Mouse (Mus musculus) cerebellum, adult 2 months (tissue): ENCODE results near the gene Tmem179b. TPM values are rescaled to one million over a fixed set of nuclear protein-coding genes. Genes with fewer than 3 reads are reported as not detected.

Experiments used
- DNase-seq, 2 experiments: peaks; one replicate each; pipeline ENCODE4 v3.0.0; 2021
- H3K27ac ChIP-seq: fragments of 200-500 bp; 2 replicates; pipeline ENCODE4 v1.5.1; 2012; ENCODE audit warnings: low read length, control low read depth, inconsistent platforms; ENCODE audit not compliant: insufficient read depth
- H3K27me3 ChIP-seq: fragments of 200-500 bp; 2 replicates; pipeline ENCODE4 v1.6.1; 2012; ENCODE audit warnings: inconsistent platforms, mild to moderate bottlenecking, low read length, moderate library complexity; ENCODE audit not compliant: control insufficient read depth, insufficient read depth
- H3K4me1 ChIP-seq: fragments of 200-500 bp; 2 replicates; pipeline ENCODE4 v1.6.1; 2011; ENCODE audit warnings: low read length; ENCODE audit not compliant: control insufficient read depth, insufficient read depth
- H3K4me3 ChIP-seq: fragments of 200-500 bp; replicated peaks from 2 replicates; pipeline ENCODE3; 2011; ENCODE audit warnings: mild to moderate bottlenecking, low read depth, low read length, control low read depth; ENCODE audit not compliant: insufficient read depth
- CTCF ChIP-seq: fragments of 200-500 bp; IDR thresholded peaks from 2 replicates; pipeline ENCODE4 v1.5.1; 2011; ENCODE audit warnings: low read depth, mild to moderate bottlenecking, control low read depth, low read length, moderate library complexity, borderline replicate concordance; ENCODE audit not compliant: insufficient read depth
- POLR2A ChIP-seq: fragments of 200-500 bp; IDR thresholded peaks from 2 replicates; pipeline ENCODE4 v1.6.1; 2011; ENCODE audit warnings: low read length, control low read depth, borderline replicate concordance; ENCODE audit not compliant: insufficient read depth
- WGBS: fragments of 180-500 bp; shearing (Covaris S2); methylation state at CpG from one replicate; pipeline ENCODE4 v1.1.7; 2018; 5-methylcytosine and 5-hydroxymethylcytosine counted together
- polyA plus RNA-seq: library from polyadenylated mRNA; depleted of rRNA; stranded (reverse); fragments of >200 nt; gene quantifications from 2 replicates; pipeline ENCODE4 v1.2.3, GENCODE M21; 2012; rRNA removed

The Tmem179b gene
- polyA plus RNA-seq, 1 experiment: 15.9 TPM

- TF ChIP-seq CTCF (no peak), POLR2A (no peak)
- no peak overlapping the region for H3K27ac ChIP-seq
- no peak for DNase-seq
- 40% methylated on average over 4 of the region's 4 CpGs for WGBS
- no peak overlapping the region for H3K4me3 ChIP-seq
- no peaks in the 10 kb centered on the region for H3K27me3 ChIP-seq
- H3K4me1 ChIP-seq: peaks cover 10% of the 10 kb centered on the region
Observed at GRCm38 (mm10) chr19:8725081-8725613, 49.1 kb downstream of the Tmem179b start.

DNA sequence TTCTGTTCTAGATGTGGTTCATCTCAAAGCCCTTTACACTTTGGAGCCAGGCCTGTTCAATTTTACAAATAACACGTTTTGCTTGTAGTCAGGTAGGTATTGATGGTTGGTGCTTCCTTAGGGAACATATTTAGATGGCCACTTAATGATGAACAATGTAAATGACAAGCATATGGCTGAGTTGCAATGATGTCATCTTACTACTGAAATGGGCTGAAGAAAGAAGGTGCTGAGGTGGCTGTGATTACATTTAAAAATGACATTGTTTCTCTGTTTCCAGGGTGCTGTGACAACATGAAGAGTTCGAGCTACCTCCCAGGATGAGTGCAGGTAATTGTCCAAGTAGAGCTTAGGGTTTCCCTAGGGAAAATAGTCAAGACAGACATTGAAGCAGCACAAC is 49.9 kb downstream of the Tmem179b start:
- Histone ChIP-seq H3K27me3 (no peaks in the 10 kb centered on the region), H3K4me1 (peaks cover 10% of the 10 kb centered on the region), H3K27ac (no peak overlapping the region), H3K4me3 (peak overlapping the region; percentile 99)
- 0% methylated on average over 2 of the region's 2 CpGs for WGBS
- DNase-seq: no peak
- TF ChIP-seq POLR2A (no peak), CTCF (no peak)

DNA sequence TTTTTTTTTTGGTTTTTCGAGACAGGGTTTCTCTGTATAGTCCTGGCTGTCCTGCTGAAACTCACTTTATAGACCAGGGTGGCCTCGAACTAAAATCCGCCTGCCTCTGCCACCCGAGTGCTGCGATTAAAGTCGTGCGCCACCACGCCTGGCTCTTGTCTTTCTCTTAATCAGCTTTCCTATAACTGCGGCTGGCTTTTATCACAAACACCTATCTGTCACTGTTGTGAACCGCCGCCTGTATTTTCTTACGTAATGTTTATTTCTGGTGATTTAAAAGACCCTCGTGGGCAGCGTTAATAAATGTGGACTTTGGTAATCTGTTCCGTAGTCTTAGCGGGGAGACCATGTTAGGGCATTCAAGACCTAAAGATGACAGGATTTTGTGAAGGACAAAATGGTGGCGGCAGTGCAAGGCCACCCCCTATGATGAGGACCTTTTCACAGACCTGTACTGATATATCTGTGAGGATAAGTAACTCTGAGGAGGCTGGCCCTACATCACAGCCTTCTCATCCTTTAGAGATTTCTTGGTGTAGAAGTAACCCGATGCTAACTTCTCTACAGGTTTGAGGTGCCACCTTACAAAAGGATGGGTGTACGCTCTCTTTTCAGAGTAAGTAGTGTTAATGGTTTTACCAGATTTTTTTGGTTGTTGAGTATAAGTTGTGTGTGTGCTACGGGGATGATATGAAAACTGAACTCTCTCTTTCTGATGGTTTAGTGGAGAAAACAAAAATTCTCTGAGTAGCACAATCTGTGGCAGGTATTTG is 50.5 kb downstream of the Tmem179b start:
- peak in 1 of 2 experiments; percentile 37 for DNase-seq
- peak overlapping the region; percentile 88 for H3K27ac ChIP-seq
- TF ChIP-seq POLR2A (no peak), CTCF (no peak)
- H3K4me1 ChIP-seq: peaks cover 10% of the 10 kb centered on the region
- peak overlapping the region; percentile 99 for H3K4me3 ChIP-seq
- WGBS: under 1% methylated on average over 20 of the region's 20 CpGs
- no peaks in the 10 kb centered on the region for H3K27me3 ChIP-seq

- TF ChIP-seq CTCF: peak; percentile 14; the same call in 1 of the 2 replicates
- peak; percentile 91 for TF ChIP-seq POLR2A
Observed at GRCm38 (mm10) chr19:8722907-8723573, 51.2 kb downstream of the Tmem179b start, which contains the start of gene Slc3a2. Slc3a2 (minus strand) TSS chr19:8723369.

DNA sequence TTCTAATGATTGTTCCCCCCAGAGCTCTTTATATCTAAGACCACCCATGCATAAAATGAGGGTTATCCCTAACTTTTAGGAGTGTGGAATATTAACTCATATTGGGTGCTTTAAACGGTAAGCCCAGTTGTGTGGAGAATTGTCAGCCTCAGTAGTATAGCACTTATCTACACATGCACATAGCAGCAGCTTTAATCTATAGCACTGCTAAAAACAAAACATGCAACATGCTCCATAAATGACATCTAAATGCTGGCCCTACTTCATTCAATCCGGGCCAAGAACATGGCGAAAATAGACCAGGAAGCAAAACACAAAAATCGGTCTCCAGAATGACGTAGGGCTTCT is 51.7 kb downstream of the Tmem179b start:
- no peak for DNase-seq
- no peak for TF ChIP-seq POLR2A
- under 1% methylated on average over 5 of the region's 5 CpGs for WGBS
- Histone ChIP-seq H3K4me1 (peaks cover 10% of the 10 kb centered on the region), H3K27me3 (no peaks in the 10 kb centered on the region), H3K4me3 (peak overlapping the region; percentile 99), H3K27ac (peak overlapping the region; percentile 99)

More at GRCm38 (mm10) chr19:8722907-8723573, 51.2 kb downstream of the Tmem179b start, which contains the start of gene Slc3a2:
- peaks cover 10% of the 10 kb centered on the region for H3K4me1 ChIP-seq
- peak; percentile 97 to 99 for DNase-seq
- under 1% methylated on average over 50 of the region's 50 CpGs for WGBS
- peak within 1 kb of the TSS; percentile 99 for H3K4me3 ChIP-seq
- H3K27me3 ChIP-seq: no peaks in the 10 kb centered on the region
- peak within 1 kb of the TSS; percentile 99 for H3K27ac ChIP-seq

Other genes starting within 250 kb of the Tmem179b start
- gene Slc22a8, start 183.2 kb downstream of the Tmem179b start, polyA plus RNA-seq: 18.2 and 19.1 TPM in 2 replicates
- gene Slc22a6, start 156.4 kb downstream of the Tmem179b start, polyA plus RNA-seq: 2.5 and 3.9 TPM in 2 replicates
- gene Chrm1, start 110.7 kb downstream of the Tmem179b start, polyA plus RNA-seq: 0.63 and 0.88 TPM in 2 replicates
- 214 and 221 TPM in 2 replicates for gene Slc3a2, start 51.1 kb downstream of the Tmem179b start, polyA plus RNA-seq
- gene Wdr74, start 38.6 kb downstream of the Tmem179b start, polyA plus RNA-seq: 55.5 and 57.6 TPM in 2 replicates
- gene 1700092M07Rik, start 33.7 kb downstream of the Tmem179b start, polyA plus RNA-seq: 0.33 and 0.65 TPM in 2 replicates
- gene Stx5a, start 33.1 kb downstream of the Tmem179b start, polyA plus RNA-seq: 116 and 119 TPM in 2 replicates
- 134 and 135 TPM in 2 replicates for gene Nxf1, start 17.4 kb downstream of the Tmem179b start, polyA plus RNA-seq
- gene Tmem223, start 3.5 kb downstream of the Tmem179b start, polyA plus RNA-seq: 169 and 170 TPM in 2 replicates
- 14.1 and 15.6 TPM in 2 replicates for gene Taf6l, start 11.9 kb upstream of the Tmem179b start, polyA plus RNA-seq
- 155 and 157 TPM in 2 replicates for gene Polr2g, start 24.1 kb upstream of the Tmem179b start, polyA plus RNA-seq
- gene Zbtb3, start 28.1 kb upstream of the Tmem179b start, polyA plus RNA-seq: 3.7 and 3.8 TPM in 2 replicates
- gene Ttc9c, start 44.9 kb upstream of the Tmem179b start, polyA plus RNA-seq: 34.4 and 36.0 TPM in 2 replicates
- 97.7 and 101 TPM in 2 replicates for gene Hnrnpul2, start 45.5 kb upstream of the Tmem179b start, polyA plus RNA-seq
- not detected in 2 replicates for gene AC129217.1, start 55.3 kb upstream of the Tmem179b start, polyA plus RNA-seq
- 148 and 155 TPM in 2 replicates for gene Bscl2, start 63.0 kb upstream of the Tmem179b start, polyA plus RNA-seq
- 218 and 236 TPM in 2 replicates for gene Gng3, start 64.7 kb upstream of the Tmem179b start, polyA plus RNA-seq
- gene Lrrn4cl, start 76.3 kb upstream of the Tmem179b start, polyA plus RNA-seq: 0.78 and 0.85 TPM in 2 replicates
- gene Ubxn1, start 97.0 kb upstream of the Tmem179b start, polyA plus RNA-seq: 117 and 134 TPM in 2 replicates
- 69.3 and 76.7 TPM in 2 replicates for gene Uqcc3, start 106.5 kb upstream of the Tmem179b start, polyA plus RNA-seq
- 3.8 and 5.1 TPM in 2 replicates for gene Lbhd1, start 109.3 kb upstream of the Tmem179b start, polyA plus RNA-seq
- not detected in 2 replicates for gene Gm49403, start 109.5 kb upstream of the Tmem179b start, polyA plus RNA-seq
- 43.7 and 45.9 TPM in 2 replicates for gene 1810009A15Rik, start 114.4 kb upstream of the Tmem179b start, polyA plus RNA-seq
- gene Gm49416, start 114.5 kb upstream of the Tmem179b start, polyA plus RNA-seq: not detected in 2 replicates
- gene Ints5, start 118.5 kb upstream of the Tmem179b start, polyA plus RNA-seq: 17.7 and 18.0 TPM in 2 replicates
- gene Ganab, start 123.6 kb upstream of the Tmem179b start, polyA plus RNA-seq: 105 and 116 TPM in 2 replicates
- 224 and 238 TPM in 2 replicates for gene B3gat3, start 145.9 kb upstream of the Tmem179b start, polyA plus RNA-seq
- 24.1 and 24.2 TPM in 2 replicates for gene Rom1, start 154.9 kb upstream of the Tmem179b start, polyA plus RNA-seq
- gene Eml3, start 155.1 kb upstream of the Tmem179b start, polyA plus RNA-seq: 40.2 and 45.0 TPM in 2 replicates
- 30.9 and 33.9 TPM in 2 replicates for gene Mta2, start 167.4 kb upstream of the Tmem179b start, polyA plus RNA-seq
- gene Tut1, start 179.4 kb upstream of the Tmem179b start, polyA plus RNA-seq: 20.5 and 20.8 TPM in 2 replicates
- gene Eef1g, start 192.6 kb upstream of the Tmem179b start, polyA plus RNA-seq: 263 and 281 TPM in 2 replicates
- 5.3 and 5.8 TPM in 2 replicates for gene Ahnak, start 214.8 kb upstream of the Tmem179b start, polyA plus RNA-seq